Mouse (Mus musculus) MEL (cell line): ENCODE measurements around the gene Rps26. TPM values are rescaled to one million over a fixed set of nuclear protein-coding genes. Genes with fewer than 3 reads are reported as not detected.

Experiments
- DNase-seq: peaks from one replicate; pipeline ENCODE4 v3.0.0; 2011; ENCODE audit warnings: low read depth, low spot score
- H3K27ac ChIP-seq: 2 replicates; pipeline ENCODE4 v1.5.1; 2012; ENCODE audit warnings: low read depth, mild to moderate bottlenecking, control low read depth, low read length, moderate library complexity; ENCODE audit not compliant: control insufficient read depth
- H3K27me3 ChIP-seq, 2 experiments: fragments of 150-350 bp in 1 of 2; sonication (generic) in 1 of 2; 2 replicates each; pipeline ENCODE4 v1.6.1; 2012; ENCODE audit warnings: low read length in 2 of 2, mild to moderate bottlenecking in 2 of 2, improper control_type of control experiment in 1 of 2, moderate library complexity in 1 of 2; ENCODE audit not compliant: insufficient read depth in 2 of 2, control insufficient read depth in 1 of 2
- H3K36me3 ChIP-seq, 2 experiments: 2 replicates each; pipeline ENCODE4 v1.6.1; 2012 to 2014; ENCODE audit warnings: low read length in 2 of 2, improper control_type of control experiment in 1 of 2, inconsistent platforms in 1 of 2, mild to moderate bottlenecking in 1 of 2; ENCODE audit not compliant: insufficient read depth in 2 of 2, control insufficient read depth in 1 of 2
- H3K4me1 ChIP-seq, 2 experiments: fragments of 150-350 bp in 1 of 2; sonication (generic) in 1 of 2; 2 replicates each; pipeline ENCODE4 v1.6.1; 2012; ENCODE audit warnings: low read length in 2 of 2, improper control_type of control experiment in 1 of 2, mild to moderate bottlenecking in 1 of 2; ENCODE audit not compliant: insufficient read depth in 2 of 2, control insufficient read depth in 1 of 2
- H3K4me3 ChIP-seq, 2 experiments: fragments of 150-350 bp in 1 of 2; sonication (generic) in 1 of 2; 2 replicates each; pipeline ENCODE4 v1.5.1; 2012; ENCODE audit warnings: low read depth in 2 of 2, low read length in 2 of 2, mild to moderate bottlenecking in 2 of 2, moderate library complexity in 2 of 2, control low read depth in 1 of 2, improper control_type of control experiment in 1 of 2; ENCODE audit not compliant: control insufficient read depth in 1 of 2, insufficient read depth in 1 of 2
- H3K79me2 ChIP-seq: 2 replicates; pipeline ENCODE4 v1.6.1; 2012; ENCODE audit warnings: mild to moderate bottlenecking, low read length, moderate library complexity; ENCODE audit not compliant: control insufficient read depth, poor library complexity, insufficient read depth
- H3K9ac ChIP-seq: 2 replicates; pipeline ENCODE4 v1.6.1; 2012; ENCODE audit warnings: low read depth, mild to moderate bottlenecking, control low read depth, low read length, moderate library complexity; ENCODE audit not compliant: control insufficient read depth, poor library complexity, severe bottlenecking
- H3K9me3 ChIP-seq: fragments of 150-350 bp; sonication (generic); replicated peaks from 2 replicates; pipeline ENCODE4 v1.6.1; 2012; ENCODE audit warnings: mild to moderate bottlenecking, low read length, improper control_type of control experiment, moderate library complexity; ENCODE audit not compliant: insufficient read depth
- BHLHE40 ChIP-seq: IDR thresholded peaks from 2 replicates; pipeline ENCODE4 v1.6.1; 2012; ENCODE audit warnings: low read depth, mild to moderate bottlenecking, inconsistent platforms, low read length, improper control_type of control experiment, borderline replicate concordance
- CHD1 ChIP-seq: IDR thresholded peaks from 2 replicates; pipeline ENCODE4 v1.6.1; 2012; ENCODE audit warnings: low read depth, mild to moderate bottlenecking, inconsistent platforms, low read length, improper control_type of control experiment
- CHD2 ChIP-seq: IDR thresholded peaks from 2 replicates; pipeline ENCODE4 v1.6.1; 2011; ENCODE audit warnings: low read length, improper control_type of control experiment
- CTCF ChIP-seq, 3 experiments: IDR thresholded peaks in 2 of 3; conservative IDR thresholded peaks in 1 of 3; 2 replicates each; pipeline ENCODE4 v1.5.1; 2011 to 2012; ENCODE audit warnings: low read length in 3 of 3, low read depth in 2 of 3, mild to moderate bottlenecking in 2 of 3, improper control_type of control experiment in 1 of 3, inconsistent platforms in 1 of 3, mixed read lengths in 1 of 3, moderate library complexity in 1 of 3; ENCODE audit not compliant: control insufficient read depth in 1 of 3, insufficient read depth in 1 of 3, poor library complexity in 1 of 3, severe bottlenecking in 1 of 3
- E2F4 ChIP-seq: IDR thresholded peaks from 2 replicates; pipeline ENCODE4 v1.6.1; 2011; ENCODE audit warnings: low read depth, low read length, improper control_type of control experiment, borderline replicate concordance
- EP300 ChIP-seq, 2 experiments: IDR thresholded peaks; 2 replicates each; pipeline ENCODE4 v1.6.1; 2011; ENCODE audit warnings: improper control_type of control experiment in 2 of 2, low read length in 2 of 2, low read depth in 1 of 2, mild to moderate bottlenecking in 1 of 2
- MAFK ChIP-seq: IDR thresholded peaks from 2 replicates; pipeline ENCODE4 v1.6.1; 2011; ENCODE audit warnings: low read depth, mild to moderate bottlenecking, low read length, improper control_type of control experiment, borderline replicate concordance
- MXI1 ChIP-seq: IDR thresholded peaks from 2 replicates; pipeline ENCODE4 v1.6.1; 2011; ENCODE audit warnings: mild to moderate bottlenecking, low read depth, low read length, improper control_type of control experiment
- NELFE ChIP-seq: IDR thresholded peaks from 2 replicates; pipeline ENCODE4 v1.6.1; 2011; ENCODE audit warnings: low read depth, low read length, improper control_type of control experiment
- NRF1 ChIP-seq: IDR thresholded peaks from 2 replicates; pipeline ENCODE4 v1.6.1; 2014; ENCODE audit warnings: low read depth, mild to moderate bottlenecking, inconsistent platforms, low read length, improper control_type of control experiment, moderate library complexity; ENCODE audit not compliant: poor library complexity, insufficient read depth, severe bottlenecking
- POLR2A ChIP-seq, 2 experiments: IDR thresholded peaks; 2 replicates each; pipeline ENCODE4 v1.6.1; 2011 to 2012; ENCODE audit warnings: low read length in 2 of 2, mild to moderate bottlenecking in 2 of 2, control low read depth in 1 of 2, improper control_type of control experiment in 1 of 2, low read depth in 1 of 2, moderate library complexity in 1 of 2; ENCODE audit not compliant: control insufficient read depth in 1 of 2, insufficient read depth in 1 of 2, poor library complexity in 1 of 2
- POLR2AphosphoS5 ChIP-seq: IDR thresholded peaks from 2 replicates; pipeline ENCODE4 v1.6.1; 2012; ENCODE audit warnings: low read depth, borderline replicate concordance, mild to moderate bottlenecking, inconsistent platforms, low read length, moderate library complexity, mixed read lengths
- RAD21 ChIP-seq: IDR thresholded peaks from 2 replicates; pipeline ENCODE4 v1.6.1; 2011; ENCODE audit warnings: mild to moderate bottlenecking, low read depth, low read length, improper control_type of control experiment
- TAL1 ChIP-seq: IDR thresholded peaks from 2 replicates; pipeline ENCODE4 v1.6.1; 2012; ENCODE audit warnings: mild to moderate bottlenecking, inconsistent platforms, low read length, moderate library complexity, mixed read lengths
- TCF12 ChIP-seq: IDR thresholded peaks from 2 replicates; pipeline ENCODE4 v1.6.1; 2014; ENCODE audit warnings: low read depth, mild to moderate bottlenecking, inconsistent platforms, low read length, improper control_type of control experiment, moderate library complexity
- UBTF ChIP-seq: IDR thresholded peaks from 2 replicates; pipeline ENCODE4 v1.6.1; 2012; ENCODE audit warnings: low read depth, mild to moderate bottlenecking, inconsistent platforms, low read length, improper control_type of control experiment, moderate library complexity, borderline replicate concordance; ENCODE audit not compliant: insufficient read depth
- USF1 ChIP-seq: IDR thresholded peaks from 2 replicates; pipeline ENCODE4 v1.6.1; 2014; ENCODE audit warnings: low read depth, mild to moderate bottlenecking, inconsistent platforms, low read length, improper control_type of control experiment, moderate library complexity
- USF2 ChIP-seq, 2 experiments: IDR thresholded peaks; 2 replicates each; pipeline ENCODE4 v1.6.1; 2011 to 2012; ENCODE audit warnings: improper control_type of control experiment in 2 of 2, low read length in 2 of 2, borderline replicate concordance in 1 of 2, inconsistent platforms in 1 of 2, low read depth in 1 of 2, mild to moderate bottlenecking in 1 of 2; ENCODE audit not compliant: insufficient read depth in 1 of 2
- ZKSCAN1 ChIP-seq: IDR thresholded peaks from 2 replicates; pipeline ENCODE4 v1.6.1; 2012; ENCODE audit warnings: low read depth, mild to moderate bottlenecking, inconsistent platforms, low read length, improper control_type of control experiment, moderate library complexity
- ZMIZ1 ChIP-seq: IDR thresholded peaks from 2 replicates; pipeline ENCODE4 v1.6.1; 2012; ENCODE audit warnings: low read depth, mild to moderate bottlenecking, inconsistent platforms, low read length, improper control_type of control experiment, moderate library complexity
- polyA plus RNA-seq, 2 experiments: library from polyadenylated mRNA; stranded (reverse) in 1 of 2; unstranded in 1 of 2; fragments of >175 nt in 1 of 2; fragments of >200 nt in 1 of 2; gene quantifications; 2 replicates each; pipeline versions ENCODE4 v1.2.1 to v1.2.4; 2012; ENCODE audit warnings: low replicate concordance in 2 of 2, low read depth in 1 of 2; ENCODE audit not compliant: insufficient read length in 2 of 2, insufficient read depth in 1 of 2, missing spikeins in 1 of 2
- total RNA-seq: library from RNA; depleted of rRNA; stranded (reverse); fragments of 300-350 nt; gene quantifications from 2 replicates; pipeline ENCODE4 v1.2.3, GENCODE M21; 2012

Rps26 gene
- total and polyA plus RNA-seq, 3 experiments: 2,523 to 2,530 TPM; not detected in 1

DNA sequence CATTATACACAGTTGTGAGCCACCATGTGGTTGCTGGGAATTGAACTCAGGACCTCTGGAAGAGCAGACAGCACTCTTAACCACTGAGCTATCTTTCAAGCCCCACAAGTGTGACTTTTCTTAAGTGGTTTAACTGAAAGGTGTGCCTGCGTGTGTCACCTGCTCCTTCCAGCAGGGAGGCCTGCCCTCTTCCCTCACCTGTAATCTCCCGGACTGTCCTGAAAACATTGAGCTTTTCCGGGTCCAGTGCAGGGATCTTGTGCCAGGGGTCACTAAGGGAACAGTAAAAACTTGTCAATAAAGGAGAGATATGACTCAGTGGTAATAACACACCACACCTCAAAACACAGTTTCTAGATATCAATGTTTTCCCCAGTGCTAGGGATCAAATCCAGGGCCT is 47.2 kb downstream of the Rps26 start:
- no peak overlapping the region for H3K9ac ChIP-seq
- TF ChIP-seq MXI1: no peak
- no peak for TF ChIP-seq E2F4
- no peak for TF ChIP-seq POLR2AphosphoS5
- no peak for TF ChIP-seq UBTF
- no peak for TF ChIP-seq POLR2A (IDR thresholded peaks at IDR 0.05; ENCODE audit: control insufficient read depth in 1 of 2, insufficient read depth in 1 of 2, low read depth in 1 of 2, low read length in 2 of 2, poor library complexity in 1 of 2)
- TF ChIP-seq USF1: no peak
- TF ChIP-seq RAD21: no peak
- no peaks in the 10 kb centered on the region for H3K79me2 ChIP-seq
- H3K9me3 ChIP-seq: no peaks in the 10 kb centered on the region
- H3K4me3 ChIP-seq: no peak overlapping the region
- no peak overlapping the region for H3K27ac ChIP-seq
- H3K27me3 ChIP-seq: peaks cover 0 to 5% of the 10 kb centered on the region in 2 experiments; a peak in 3 of 4 replicates
- no peaks in the 10 kb centered on the region for H3K4me1 ChIP-seq
- no peaks in the 10 kb centered on the region for H3K36me3 ChIP-seq
- DNase-seq: no peak

DNA sequence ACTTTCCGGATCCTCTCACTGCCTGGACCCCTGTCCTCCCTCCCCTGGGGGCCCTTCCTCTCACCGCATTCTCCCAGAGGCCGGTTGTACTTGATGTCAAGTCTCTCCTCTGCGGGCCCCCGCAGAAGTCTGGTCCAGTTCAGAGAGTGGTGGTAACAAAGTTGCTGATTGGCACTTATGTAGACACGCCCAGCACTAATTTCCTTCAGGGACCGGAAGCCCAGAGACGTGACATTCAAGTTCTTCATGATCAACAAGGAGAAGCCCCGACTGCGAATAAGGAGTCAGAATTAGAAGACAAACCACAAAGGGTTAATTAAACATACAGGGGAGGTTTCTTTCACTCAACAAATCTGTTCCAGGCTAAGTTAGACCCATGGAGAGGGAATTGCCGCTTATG is 48.2 kb downstream of the Rps26 start:
- Histone ChIP-seq H3K27me3 (peaks cover 0 to 5% of the 10 kb centered on the region in 2 experiments; a peak in 3 of 4 replicates), H3K9ac (no peak overlapping the region)
- TF ChIP-seq POLR2A (IDR thresholded peaks at IDR 0.05; ENCODE audit: control insufficient read depth in 1 of 2, insufficient read depth in 1 of 2, low read depth in 1 of 2, low read length in 2 of 2, poor library complexity in 1 of 2) (no peak), NELFE (no peak), EP300 (IDR thresholded peaks at IDR 0.05; ENCODE audit: low read depth in 1 of 2, low read length in 2 of 2) (no peak), CHD1 (no peak), USF2 (IDR thresholded peaks at IDR 0.05; ENCODE audit: borderline replicate concordance in 1 of 2, insufficient read depth in 1 of 2, low read depth in 1 of 2, low read length in 2 of 2) (no peak), BHLHE40 (no peak), TCF12 (no peak), CTCF (IDR thresholded peaks at IDR 0.05 in 2 of 3, conservative IDR thresholded peaks at IDR 0.05 in 1 of 3; ENCODE audit: control insufficient read depth in 1 of 3, insufficient read depth in 1 of 3, low read depth in 2 of 3, low read length in 3 of 3, poor library complexity in 1 of 3, severe bottlenecking in 1 of 3) (no peak), E2F4 (no peak), ZKSCAN1 (no peak), MXI1 (no peak), NRF1 (no peak), MAFK (no peak), CHD2 (no peak), TAL1 (no peak), USF1 (no peak), ZMIZ1 (no peak)

More for the DNA sequence above, 48.2 kb downstream of the Rps26 start:
- Histone ChIP-seq H3K79me2 (no peaks in the 10 kb centered on the region), H3K27ac (no peak overlapping the region), H3K9me3 (no peaks in the 10 kb centered on the region), H3K36me3 (no peaks in the 10 kb centered on the region), H3K4me3 (no peak overlapping the region), H3K4me1 (no peaks in the 10 kb centered on the region)
- DNase-seq: no peak
